Mouse (Mus musculus) heart, adult 2 months (tissue): ENCODE results near the gene Grin2b.

Experiments
- CTCF ChIP-seq: fragments of 200-600 bp; IDR thresholded peaks from 2 replicates; pipeline ENCODE4 v1.8.1; 2022; ENCODE audit warnings: antibody characterized with exemption, mild to moderate bottlenecking, moderate library complexity
- EP300 ChIP-seq: fragments of 200-500 bp; IDR thresholded peaks from 2 replicates; pipeline ENCODE4 v1.6.1; 2011; ENCODE audit warnings: low read depth, low read length, control low read depth; ENCODE audit not compliant: insufficient read depth
- POLR2A ChIP-seq: fragments of 200-500 bp; IDR thresholded peaks from 2 replicates; pipeline ENCODE4 v1.6.1; 2011; ENCODE audit warnings: mild to moderate bottlenecking, low read depth, low read length, control low read depth; ENCODE audit not compliant: insufficient read depth

DNA sequence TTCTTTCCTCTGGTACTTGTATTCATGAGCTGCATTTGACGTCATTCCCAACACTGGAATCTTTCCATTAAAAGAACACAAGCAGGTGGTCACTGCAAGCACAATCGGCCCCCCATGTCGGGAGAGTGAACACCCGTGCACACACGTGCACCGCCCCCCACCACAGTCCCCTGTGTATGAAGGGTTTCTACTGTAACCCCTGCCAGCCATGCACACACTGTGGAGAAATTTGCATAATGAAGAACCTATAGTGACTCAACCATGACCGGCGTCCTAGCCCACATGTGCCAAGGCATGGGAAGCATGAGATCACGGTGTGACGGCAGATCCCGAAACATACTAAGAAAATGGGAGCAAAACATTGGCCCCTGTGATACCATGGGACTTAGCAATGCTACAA is 179.9 kb downstream of the Grin2b start:
- TF ChIP-seq CTCF (no peak), POLR2A (no peak), EP300 (no peak)
